Mouse (Mus musculus): Measurements from ENCODE around the gene Tfe3.
"Not testable (repeated sequence)": the region's sequence is repeated elsewhere in the genome, so short reads cannot be mapped to it uniquely, and the experiment has no call there.

Gene Tfe3

GRCm38 (mm10) chrX:7750432-7751116, 11.8 kb upstream of the Tfe3 start, which contains the start of gene Ccdc120:
Gene Ccdc120 (minus strand): TSS chrX:7750905.
- DNase-seq (ENCODE audit: low read depth, low spot score) = peak; percentile 65

- DNase-seq (ENCODE audit: low read depth, low spot score) = not testable (repeated sequence)
Measured at GRCm38 (mm10) chrX:7753627-7754026, 8.7 kb upstream of the Tfe3 start.

DNA sequence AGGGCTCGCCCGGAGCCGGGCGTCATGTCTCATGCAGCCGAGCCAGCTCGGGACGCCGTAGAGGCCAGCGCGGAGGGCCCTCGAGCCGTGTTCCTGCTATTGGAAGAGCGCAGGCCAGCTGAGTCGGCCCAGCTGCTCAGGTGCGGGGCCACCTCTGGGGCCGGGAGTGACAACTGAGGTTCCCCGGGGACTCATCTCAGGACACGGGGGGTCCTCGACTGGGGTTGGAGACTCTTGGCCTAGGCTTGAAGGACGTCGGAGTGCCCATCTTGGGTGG, 499 bp downstream of the Tfe3 start:
- DNase-seq (ENCODE audit: low read depth, low spot score) = no peak

- no peak for DNase-seq (ENCODE audit: low read depth, low spot score)
Measured at GRCm38 (mm10) chrX:7763631-7764393, 1.5 kb downstream of the Tfe3 start.

GRCm38 (mm10) chrX:7764657-7765280, 2.4 kb downstream of the Tfe3 start:
- DNase-seq (ENCODE audit: low read depth, low spot score) = no peak

- no peak for DNase-seq (ENCODE audit: low read depth, low spot score)
Measured at GRCm38 (mm10) chrX:7765281-7765670, 2.9 kb downstream of the Tfe3 start.

DNA sequence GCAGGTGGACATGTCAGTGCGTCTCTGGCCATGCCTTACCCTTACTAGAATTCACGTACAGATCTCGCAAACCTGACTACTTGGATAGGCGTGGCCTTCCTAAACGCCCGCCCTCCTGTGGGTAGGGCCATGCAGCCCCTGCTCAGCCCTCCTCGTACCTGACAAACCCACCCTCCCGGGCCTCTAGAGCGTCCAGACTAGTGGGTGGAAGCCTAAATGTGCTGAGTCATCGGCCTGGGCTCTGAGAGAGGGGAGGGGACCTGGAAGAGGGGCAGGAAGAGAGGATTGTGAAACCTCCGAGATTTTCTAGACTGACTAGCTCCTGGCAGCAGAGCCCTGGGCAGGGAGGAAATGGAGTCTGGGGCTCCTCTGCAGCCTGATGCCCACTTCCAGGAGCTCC, 3.4 kb downstream of the Tfe3 start:
- DNase-seq (ENCODE audit: low read depth, low spot score) = no peak

DNA sequence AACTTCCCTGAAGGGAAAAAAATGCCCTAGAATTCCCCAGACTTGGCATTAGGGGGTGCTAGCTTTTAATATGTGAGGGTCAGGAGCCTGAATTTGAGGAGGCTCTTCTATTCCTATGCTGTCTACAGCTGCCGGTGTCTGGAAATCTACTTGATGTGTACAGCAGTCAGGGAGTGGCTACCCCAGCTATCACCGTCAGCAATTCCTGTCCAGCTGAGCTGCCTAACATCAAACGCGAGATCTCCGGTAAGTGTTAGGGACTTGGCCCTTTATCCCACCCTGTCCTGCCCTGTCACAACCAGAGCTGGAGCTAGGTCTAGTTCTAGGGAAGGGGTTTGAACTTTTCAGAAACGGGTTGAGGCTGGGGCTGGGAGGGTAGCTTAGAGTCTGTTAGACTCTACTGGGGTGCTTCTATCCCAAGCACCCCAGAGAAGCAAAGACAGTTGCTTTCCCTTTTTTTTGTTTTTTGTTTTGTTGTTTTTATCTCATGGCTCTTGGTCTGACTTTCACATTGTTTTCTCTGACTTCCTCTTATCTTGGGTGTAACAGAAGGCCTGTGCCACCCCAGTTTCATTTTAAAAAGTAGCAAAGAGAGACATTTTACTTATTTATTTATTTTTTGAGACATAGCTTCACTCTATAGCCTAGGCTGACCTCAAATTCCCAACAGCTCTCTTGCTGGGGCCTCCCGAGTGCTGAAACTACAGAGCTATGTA, 7.1 kb downstream of the Tfe3 start:
- no peak for DNase-seq (ENCODE audit: low read depth, low spot score)

GRCm38 (mm10) chrX:7772766-7773165, 10.4 kb downstream of the Tfe3 start:
- DNase-seq (ENCODE audit: low read depth, low spot score) = no peak

DNA sequence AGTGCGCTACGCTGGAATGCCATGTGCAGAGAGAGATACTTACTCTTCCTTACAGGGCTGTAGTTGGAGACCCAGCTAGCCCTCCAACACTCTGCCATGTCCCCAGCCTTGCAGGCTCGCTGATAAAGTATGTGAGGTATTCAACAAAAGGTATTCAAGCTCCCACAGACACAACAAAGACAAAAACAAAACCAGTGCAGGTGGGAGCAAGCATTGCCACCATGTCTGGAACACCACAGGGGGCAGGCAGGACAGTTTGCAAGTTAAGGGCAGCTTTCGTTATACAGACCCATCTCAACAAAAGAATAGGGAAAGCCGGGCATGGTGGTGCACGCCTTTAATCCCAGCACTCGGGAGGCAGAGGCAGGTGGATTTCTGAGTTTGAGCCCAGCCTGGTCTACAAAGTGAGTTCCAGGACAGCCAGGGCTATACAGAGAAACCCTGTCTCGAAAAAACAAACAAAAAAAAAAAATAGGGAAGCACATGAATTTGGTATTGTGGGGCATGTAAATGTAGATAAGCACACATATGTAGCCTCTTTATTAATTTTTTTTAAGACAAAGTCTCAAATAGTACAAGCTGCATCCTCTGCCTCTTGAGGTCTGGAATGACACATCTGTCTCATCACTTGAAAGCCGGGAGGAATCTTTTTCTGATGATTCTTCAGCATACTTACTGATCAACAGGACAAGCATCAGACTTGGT, 13.3 kb downstream of the Tfe3 start:
- DNase-seq (ENCODE audit: low read depth, low spot score) = no peak

DNA sequence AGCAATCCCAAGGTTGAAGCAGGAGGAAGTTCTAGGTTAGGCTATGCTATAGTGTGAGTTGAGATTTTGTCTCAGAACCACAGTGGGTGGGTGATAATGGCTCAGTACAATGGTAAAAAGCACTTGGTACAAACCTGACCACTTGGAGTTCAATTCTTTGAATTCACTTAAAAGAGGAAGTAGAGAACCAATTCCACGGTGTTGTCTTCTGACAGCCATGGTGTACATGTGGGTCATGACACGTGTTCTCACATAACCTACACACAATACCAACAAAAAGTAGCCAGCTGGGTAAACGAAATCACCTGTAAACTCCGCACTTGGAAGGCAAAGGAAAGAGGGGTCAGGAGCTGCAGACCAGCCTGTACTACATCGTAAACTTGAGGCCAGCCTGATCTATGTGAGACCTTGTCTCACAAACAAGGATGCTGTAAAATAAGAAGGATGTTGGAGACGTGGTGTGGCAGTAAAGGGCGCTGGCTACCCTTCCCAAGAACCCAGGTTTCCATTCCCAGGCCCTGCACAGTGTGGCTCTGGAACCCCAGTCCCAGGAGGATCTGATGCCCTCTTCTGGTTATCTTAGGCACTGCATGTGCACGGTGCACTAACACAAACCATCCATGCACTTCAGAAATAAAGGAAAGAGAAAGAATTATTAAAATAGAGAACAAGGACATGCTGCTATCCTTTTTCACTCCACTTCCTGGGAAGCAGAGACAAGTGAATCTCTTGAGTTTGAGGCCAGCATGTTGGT, 14.1 kb downstream of the Tfe3 start:
- no peak for DNase-seq (ENCODE audit: low read depth, low spot score)

- no peak for DNase-seq (ENCODE audit: low read depth, low spot score)
Measured at GRCm38 (mm10) chrX:7778450-7779244, 16.3 kb downstream of the Tfe3 start.

DNA sequence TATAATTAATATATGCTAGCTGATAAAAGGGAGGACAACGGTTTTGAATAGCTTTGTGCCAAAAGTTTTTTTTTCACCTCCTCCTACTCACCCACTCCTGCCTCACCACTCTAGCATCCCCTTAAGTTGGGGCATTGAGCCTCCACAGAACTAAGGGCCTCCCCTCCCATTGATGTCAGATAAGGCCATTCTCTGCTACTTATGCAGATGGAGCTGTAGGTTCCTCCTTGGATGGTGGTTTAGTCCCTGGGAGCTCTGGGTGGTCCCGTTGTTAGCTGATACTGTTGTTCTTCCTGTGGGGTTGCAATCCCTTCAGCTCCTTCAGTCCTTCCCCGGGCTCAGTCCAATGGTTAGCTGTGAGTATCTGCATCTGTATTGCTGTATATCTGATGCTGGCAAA, 16.9 kb downstream of the Tfe3 start:
- DNase-seq (ENCODE audit: low read depth, low spot score) = no peak

- DNase-seq (ENCODE audit: low read depth, low spot score) = no peak
Measured at GRCm38 (mm10) chrX:7782603-7783092, 20.3 kb downstream of the Tfe3 start.

DNA sequence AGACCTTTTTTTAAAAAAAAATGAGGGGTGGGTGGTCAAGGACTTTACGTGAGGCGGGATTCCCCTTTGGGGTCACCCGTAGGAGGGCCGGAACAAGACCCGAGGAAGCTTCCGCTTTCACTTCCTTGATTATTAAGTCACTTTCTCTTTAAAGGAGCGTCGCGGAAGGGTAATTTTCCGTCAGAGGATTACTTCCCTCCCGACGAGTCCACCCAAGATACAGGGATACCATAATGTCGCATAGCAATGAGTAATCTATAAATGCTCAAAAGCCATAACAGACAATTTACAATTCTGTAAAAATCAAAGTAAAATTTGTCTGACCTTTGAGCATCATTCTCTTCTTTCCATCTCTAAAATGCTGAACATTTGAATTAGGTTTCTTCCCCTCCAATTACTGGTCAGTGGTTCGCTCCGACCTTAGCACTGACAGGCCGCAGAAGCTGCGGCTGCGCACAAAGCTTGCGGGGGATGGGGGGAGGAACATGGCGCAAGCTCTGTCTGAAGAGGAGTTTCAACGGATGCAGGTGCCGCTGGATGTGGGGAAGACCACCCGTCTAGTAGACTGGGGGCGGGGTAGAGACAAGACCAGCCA, 27.3 kb downstream of the Tfe3 start, which contains the start of gene Gripap1:
Gene Gripap1, plus strand, starts transcription at position 224 of the 595 bp plus-strand sequence.
- peak; percentile 65 for DNase-seq (ENCODE audit: low read depth, low spot score)

DNA sequence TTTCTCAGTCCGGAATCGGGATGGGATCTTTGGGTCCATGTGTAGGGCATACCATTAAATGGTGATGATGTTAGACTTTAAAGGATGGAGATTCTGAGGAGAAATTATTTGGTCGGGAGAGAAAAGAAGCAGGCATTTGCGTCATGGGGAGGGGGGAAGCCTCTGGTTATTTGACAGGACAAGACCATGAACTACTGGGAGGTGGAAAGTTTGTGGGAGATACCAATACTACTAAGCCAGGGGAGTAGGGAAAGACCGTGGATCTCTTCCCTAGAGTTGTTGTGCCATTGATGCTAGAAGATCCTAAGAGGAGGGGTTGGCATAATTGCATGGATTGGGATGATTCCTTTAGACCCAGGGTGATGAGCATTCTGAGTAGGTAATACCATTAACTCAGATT, 27.9 kb downstream of the Tfe3 start:
- DNase-seq (ENCODE audit: low read depth, low spot score) = no peak

GRCm38 (mm10) chrX:7793361-7793760, 31.0 kb downstream of the Tfe3 start:
- DNase-seq (ENCODE audit: low read depth, low spot score) = no peak

DNA sequence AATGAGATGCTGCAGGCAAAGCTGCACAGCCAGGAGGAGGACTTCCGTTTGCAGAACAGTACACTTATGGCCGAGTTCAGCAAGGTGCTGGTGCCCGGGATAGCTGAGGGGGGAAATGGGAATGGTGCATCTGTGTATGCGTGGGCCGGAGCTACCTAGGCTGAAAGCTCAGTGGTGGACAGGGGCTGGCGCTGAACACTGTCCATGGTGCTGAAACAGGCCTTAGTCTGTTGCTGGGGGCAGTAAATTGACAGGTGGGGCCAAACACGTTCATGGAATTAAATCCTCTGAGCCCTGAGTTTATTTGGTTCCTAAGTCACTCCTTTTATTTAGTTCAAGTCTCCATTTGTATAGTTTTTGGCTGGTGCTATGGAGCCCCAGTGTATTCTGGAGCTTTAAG, 32.7 kb downstream of the Tfe3 start:
- DNase-seq (ENCODE audit: low read depth, low spot score) = peak; percentile 27

DNA sequence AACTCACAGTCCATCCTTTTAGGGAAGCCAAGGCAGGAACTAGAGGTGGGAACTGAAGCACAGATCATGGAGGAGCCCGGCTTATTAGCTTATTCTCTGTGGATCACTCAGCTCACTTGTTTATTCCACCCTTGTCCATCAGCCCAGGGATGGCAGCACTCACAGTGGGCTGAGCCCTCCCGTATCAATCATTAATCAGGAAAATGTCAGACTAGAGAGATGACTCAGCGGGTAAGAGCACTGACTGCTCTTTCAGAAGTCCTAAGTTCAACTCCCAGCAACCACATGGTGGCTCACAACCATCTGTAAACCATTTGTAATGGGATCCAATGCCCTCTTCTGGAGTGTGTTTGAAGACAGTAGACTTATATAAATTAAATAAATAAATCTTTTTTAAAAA, 35.0 kb downstream of the Tfe3 start:
- no peak for DNase-seq (ENCODE audit: low read depth, low spot score)
